Mouse (Mus musculus) forebrain, embryonic 11.5 days (tissue): Measurements from ENCODE around the gene Ccdc6. TPM values are rescaled to one million over a fixed set of nuclear protein-coding genes. Genes with fewer than 3 reads are reported as not detected.

Experiments
- ATAC-seq: fragments of 200-750 bp; cut with Nextera tagmentation; replicated peaks from 2 replicates; pipeline ENCODE4 v1.8.0; 2017; ENCODE audit warnings: moderate TSS enrichment; ENCODE audit not compliant: low FRiP score
- DNase-seq: peaks from one replicate; pipeline ENCODE4 v3.0.0-alpha.2; 2017; ENCODE audit warnings: low spot score
- H3K27ac ChIP-seq: fragments of 300-500 bp; sonication (generic); 2 replicates; pipeline ENCODE4 v1.5.1; 2014; ENCODE audit warnings: low read depth, low read length
- H3K27me3 ChIP-seq: fragments of 300-500 bp; sonication (generic); 2 replicates; pipeline ENCODE4 v1.6.1; 2014; ENCODE audit warnings: mild to moderate bottlenecking, low read length, mixed read lengths; ENCODE audit not compliant: control insufficient read depth, insufficient read depth
- H3K36me3 ChIP-seq: fragments of 300-500 bp; sonication (generic); 2 replicates; pipeline ENCODE4 v1.6.1; 2014; ENCODE audit warnings: mild to moderate bottlenecking, low read length, moderate library complexity, mixed read lengths; ENCODE audit not compliant: control insufficient read depth, insufficient read depth
- H3K4me1 ChIP-seq: fragments of 300-500 bp; sonication (generic); replicated peaks from 2 replicates; pipeline ENCODE4 v1.6.1; 2014; ENCODE audit warnings: low read length, mixed read lengths; ENCODE audit not compliant: control insufficient read depth, insufficient read depth
- H3K4me2 ChIP-seq: fragments of 300-500 bp; sonication (generic); 2 replicates; pipeline ENCODE4 v1.6.1; 2014; ENCODE audit warnings: low read depth, mild to moderate bottlenecking, low read length, moderate library complexity, mixed read lengths; ENCODE audit not compliant: severe bottlenecking
- H3K4me3 ChIP-seq: fragments of 300-500 bp; sonication (generic); 2 replicates; pipeline ENCODE4 v1.5.1; 2014; ENCODE audit warnings: low read depth, low read length
- H3K9ac ChIP-seq: fragments of 300-500 bp; sonication (generic); 2 replicates; pipeline ENCODE4 v1.6.1; 2014; ENCODE audit warnings: low read length
- H3K9me3 ChIP-seq: fragments of 300-500 bp; sonication (generic); 2 replicates; pipeline ENCODE4 v1.6.1; 2016; ENCODE audit warnings: low read length, mixed read lengths; ENCODE audit not compliant: control insufficient read depth
- WGBS: fragments of 180-500 bp; shearing (Covaris S2); extraction: QIAGEN DNeasy Blood & Tissue Kit; methylation state at CpG from one replicate; pipeline ENCODE4 v1.1.7; 2014; 5-methylcytosine and 5-hydroxymethylcytosine counted together
- polyA plus RNA-seq: library from polyadenylated mRNA; unstranded; fragments of >200 nt; fragmentation: Nextera tagmentation; extraction: Ambion mirVana; gene quantifications from 2 replicates; pipeline ENCODE4 v1.2.1, GENCODE M21; 2014

Ccdc6 gene
- polyA plus RNA-seq, 1 experiment from 2014 or later, result 17.6 TPM

GRCm38 (mm10) chr10:70160811-70161210 lies 63.9 kb downstream of the Ccdc6 start:
- H3K9ac ChIP-seq, result no peak overlapping the region
- no peak overlapping the region for H3K4me3 ChIP-seq
- no peaks in the 10 kb centered on the region for H3K27me3 ChIP-seq
- no peaks in the 10 kb centered on the region for H3K9me3 ChIP-seq
- WGBS, result 96% methylated on average over 12 of the region's 12 CpGs
- DNase-seq, result no peak
- H3K4me2 ChIP-seq, result no peak overlapping the region
- ATAC-seq, result no peak
- no peaks in the 10 kb centered on the region for H3K4me1 ChIP-seq
- H3K36me3 ChIP-seq, result peaks cover 9% of the 10 kb centered on the region; the same call in 1 of the 2 replicates
- H3K27ac ChIP-seq, result no peak overlapping the region

- Histone ChIP-seq H3K36me3 (peaks cover 6% of the 10 kb centered on the region; the same call in 1 of the 2 replicates), H3K27me3 (no peaks in the 10 kb centered on the region), H3K9me3 (no peaks in the 10 kb centered on the region), H3K9ac (no peak overlapping the region), H3K27ac (no peak overlapping the region), H3K4me1 (no peaks in the 10 kb centered on the region), H3K4me3 (no peak overlapping the region), H3K4me2 (no peak overlapping the region)
- ATAC-seq (no peak), DNase-seq (no peak)
- WGBS, result 94% methylated on average over 14 of the region's 14 CpGs
Measured at GRCm38 (mm10) chr10:70161504-70161903, 64.6 kb downstream of the Ccdc6 start.

DNA sequence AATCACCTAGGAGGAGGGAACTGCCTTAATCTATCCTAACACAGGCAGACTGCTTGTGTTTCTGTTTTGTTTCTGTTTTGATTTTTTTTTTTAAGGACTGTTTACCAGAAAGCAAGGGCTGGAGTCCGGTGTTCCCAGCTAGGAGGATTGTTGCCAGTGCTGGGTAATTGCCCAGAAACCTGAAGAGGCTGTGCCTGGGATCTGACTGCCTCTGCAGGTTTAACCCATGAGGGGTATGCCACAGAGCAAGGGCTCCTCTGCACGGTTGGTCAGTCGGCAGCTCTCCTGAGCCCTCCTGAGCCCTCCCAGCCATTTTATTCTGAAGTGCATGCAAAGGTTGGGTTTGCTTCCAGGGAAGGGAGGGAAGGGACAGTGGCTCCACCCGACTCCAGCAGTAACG lies 66.8 kb downstream of the Ccdc6 start:
- Histone ChIP-seq H3K9ac (no peak overlapping the region), H3K27ac (no peak overlapping the region), H3K4me1 (no peaks in the 10 kb centered on the region), H3K4me2 (no peak overlapping the region), H3K36me3 (no peaks in the 10 kb centered on the region), H3K4me3 (no peak overlapping the region), H3K9me3 (no peaks in the 10 kb centered on the region), H3K27me3 (no peaks in the 10 kb centered on the region)
- ATAC-seq (no peak), DNase-seq (no peak)
- WGBS, result 65% methylated on average over 5 of the region's 5 CpGs

- 83% methylated on average over 6 of the region's 6 CpGs for WGBS
- H3K9ac ChIP-seq, result no peak overlapping the region
- no peaks in the 10 kb centered on the region for H3K9me3 ChIP-seq
- ATAC-seq (no peak), DNase-seq (no peak)
- H3K4me2 ChIP-seq, result no peak overlapping the region
- H3K36me3 ChIP-seq, result no peaks in the 10 kb centered on the region
- no peaks in the 10 kb centered on the region for H3K27me3 ChIP-seq
- no peaks in the 10 kb centered on the region for H3K4me1 ChIP-seq
- no peak overlapping the region for H3K4me3 ChIP-seq
- H3K27ac ChIP-seq, result no peak overlapping the region
Measured at GRCm38 (mm10) chr10:70165877-70166276, 69.0 kb downstream of the Ccdc6 start.

DNA sequence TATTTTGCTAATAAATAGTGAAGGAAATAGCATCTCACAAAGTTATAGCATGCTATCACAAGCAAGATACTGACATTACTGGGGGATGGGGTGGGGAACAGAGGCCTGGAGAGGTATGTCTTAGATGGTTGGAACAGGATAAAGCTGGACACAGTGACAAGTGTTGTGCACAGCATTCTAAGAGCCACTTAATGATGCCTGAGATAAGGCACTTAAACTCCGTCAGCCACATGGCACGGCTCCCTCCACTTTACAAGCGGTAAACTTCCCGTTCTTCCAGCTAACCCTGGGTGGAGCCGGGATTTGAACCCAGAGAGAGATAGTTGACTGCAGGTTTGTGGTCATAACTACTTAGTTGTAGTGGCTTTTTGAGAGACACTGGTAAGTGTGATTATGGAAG lies 69.5 kb downstream of the Ccdc6 start:
- DNase-seq (no peak), ATAC-seq (no peak)
- 95% methylated on average over 5 of the region's 5 CpGs for WGBS
- no peak overlapping the region for H3K4me2 ChIP-seq
- H3K4me3 ChIP-seq, result no peak overlapping the region
- H3K9ac ChIP-seq, result no peak overlapping the region
- H3K9me3 ChIP-seq, result no peaks in the 10 kb centered on the region
- no peak overlapping the region for H3K27ac ChIP-seq
- H3K36me3 ChIP-seq, result no peaks in the 10 kb centered on the region
- no peaks in the 10 kb centered on the region for H3K27me3 ChIP-seq
- no peaks in the 10 kb centered on the region for H3K4me1 ChIP-seq

- no peaks in the 10 kb centered on the region for H3K4me1 ChIP-seq
- no peaks in the 10 kb centered on the region for H3K36me3 ChIP-seq
- no peaks in the 10 kb centered on the region for H3K27me3 ChIP-seq
- no peaks in the 10 kb centered on the region for H3K9me3 ChIP-seq
- no peak overlapping the region for H3K9ac ChIP-seq
- WGBS, result 82% methylated on average over 11 of the region's 11 CpGs
- no peak overlapping the region for H3K4me3 ChIP-seq
- ATAC-seq (no peak), DNase-seq (no peak)
- no peak overlapping the region for H3K27ac ChIP-seq
- no peak overlapping the region for H3K4me2 ChIP-seq
Measured at GRCm38 (mm10) chr10:70167625-70168024, 70.7 kb downstream of the Ccdc6 start.

GRCm38 (mm10) chr10:70168396-70168795 lies 71.5 kb downstream of the Ccdc6 start:
- Histone ChIP-seq H3K9ac (no peak overlapping the region), H3K36me3 (no peaks in the 10 kb centered on the region), H3K9me3 (no peaks in the 10 kb centered on the region), H3K27me3 (no peaks in the 10 kb centered on the region), H3K4me1 (no peaks in the 10 kb centered on the region), H3K27ac (no peak overlapping the region), H3K4me2 (no peak overlapping the region), H3K4me3 (no peak overlapping the region)
- no peak for DNase-seq
- 85% methylated on average over 13 of the region's 13 CpGs for WGBS
- no peak for ATAC-seq

DNA sequence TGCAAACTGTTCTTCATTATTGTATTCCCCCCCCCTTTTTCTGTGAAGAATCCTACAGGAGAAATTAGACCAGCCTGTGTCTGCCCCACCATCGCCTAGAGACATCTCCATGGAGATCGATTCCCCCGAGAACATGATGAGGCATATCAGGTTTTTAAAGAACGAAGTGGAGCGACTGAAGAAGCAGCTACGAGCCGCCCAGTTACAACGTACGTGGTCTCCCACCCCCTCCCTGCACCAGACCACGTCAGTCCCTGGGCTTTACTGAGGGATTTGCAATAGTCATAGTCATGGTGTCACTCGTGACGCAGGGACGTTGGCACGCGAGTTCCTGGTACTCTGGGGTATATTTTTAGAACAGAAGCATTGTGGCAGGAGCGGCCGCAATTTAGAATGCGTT lies 72.1 kb downstream of the Ccdc6 start:
- Histone ChIP-seq H3K9ac (no peak overlapping the region), H3K9me3 (no peaks in the 10 kb centered on the region), H3K4me1 (no peaks in the 10 kb centered on the region), H3K4me3 (no peak overlapping the region), H3K27ac (no peak overlapping the region), H3K27me3 (no peaks in the 10 kb centered on the region), H3K4me2 (no peak overlapping the region), H3K36me3 (no peaks in the 10 kb centered on the region)
- 85% methylated on average over 18 of the region's 18 CpGs for WGBS
- ATAC-seq (no peak), DNase-seq (no peak)

DNA sequence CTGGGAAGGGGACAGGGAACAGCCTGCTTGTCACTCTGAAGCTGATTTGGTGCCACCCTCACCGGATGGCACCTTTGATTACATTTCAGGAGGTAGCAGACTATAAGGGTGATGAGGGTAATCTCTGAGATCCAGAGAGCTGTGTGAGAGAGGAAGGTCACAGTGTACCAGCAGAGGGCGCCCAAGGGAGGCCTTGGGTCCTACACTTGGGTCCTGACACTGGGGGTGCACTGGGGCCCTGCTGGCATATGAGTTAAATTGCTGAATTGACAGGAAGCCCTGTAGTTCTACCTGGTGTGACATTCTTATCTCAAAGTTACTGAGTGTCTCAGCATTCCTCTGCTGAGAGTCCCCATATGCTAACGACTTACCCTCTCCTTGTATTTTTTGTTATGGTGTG lies 76.4 kb downstream of the Ccdc6 start:
- ATAC-seq, result no peak
- Histone ChIP-seq H3K9me3 (no peaks in the 10 kb centered on the region), H3K27ac (no peak overlapping the region), H3K4me2 (no peak overlapping the region), H3K36me3 (no peaks in the 10 kb centered on the region; the same call in 1 of the 2 replicates), H3K9ac (no peak overlapping the region), H3K4me1 (no peaks in the 10 kb centered on the region), H3K4me3 (no peak overlapping the region), H3K27me3 (no peaks in the 10 kb centered on the region)
- peak; percentile 77 for DNase-seq
- WGBS, result 59% methylated on average over 3 of the region's 3 CpGs
